Mouse (Mus musculus): ENCODE measurements around the gene Myo18a.

- TF ChIP-seq CTCF (IDR thresholded peaks at IDR 0.05; ENCODE audit: extremely low read depth, insufficient read depth, low read length) = no peak
- no peak for TF ChIP-seq POLR2A (IDR thresholded peaks at IDR 0.05; ENCODE audit: extremely low read depth, insufficient read depth, low read length)
These were observed 125.8 kb downstream of the Myo18a start for GRCm38 (mm10) chr11:77888846-77889245.

Data from cortical plate, adult 2 months (tissue).